Comparison of ENCODE assay signal across 18 mouse cellular contexts in the genomic region with DNA sequence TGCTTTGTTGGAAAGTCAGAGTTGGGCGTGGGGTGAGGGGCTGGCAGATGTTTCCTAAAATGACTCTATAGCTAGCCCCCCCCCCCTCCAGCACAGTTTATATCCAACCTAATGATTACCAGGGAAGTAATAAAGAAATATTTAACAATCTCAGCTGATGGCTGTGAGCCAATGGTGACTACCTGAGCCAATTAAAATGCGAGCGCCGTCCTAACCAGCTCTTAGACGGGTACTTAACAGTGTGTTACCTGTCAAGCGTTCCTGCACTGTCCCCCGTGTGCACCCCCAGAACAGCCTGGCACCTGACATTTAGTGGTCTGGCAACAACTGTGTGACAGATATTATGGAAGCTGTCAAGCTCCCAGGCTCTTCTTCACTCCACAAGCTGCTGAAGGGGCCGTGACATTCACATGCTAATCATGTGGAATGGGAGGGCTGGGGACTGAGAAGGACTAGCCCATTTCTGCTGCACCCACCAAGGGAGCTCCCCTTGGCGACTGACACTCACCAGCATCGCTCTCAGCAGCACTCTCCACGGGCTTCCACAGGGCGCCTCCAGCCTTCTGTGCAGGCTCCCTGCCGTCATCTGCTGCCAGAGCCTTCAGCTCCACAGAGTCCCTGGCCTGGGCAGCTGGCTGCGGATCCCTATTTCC. TPM values are rescaled to one million over a fixed set of nuclear protein-coding genes. Genes with fewer than 3 reads are reported as not detected.
DNase-seq lines count a peak whose midpoint lies in the region; ATAC-seq and TF ChIP-seq lines count a peak whose summit lies in the region.
"Had no signal": no experiment of that assay in that cellular context is flagged by ENCODE, and none has a peak within 500 bp of the region (broad histone marks: within the 10 kb centered on the region; RNA-seq: fewer than 3 reads in every experiment).

No protein-coding gene starts in this region.

- no peak for TF ChIP-seq CTCF in liver, postnatal 0 days (IDR thresholded peaks at IDR 0.05; ENCODE audit: low read depth)

- no peak overlapping the region for H3K4me3 ChIP-seq in heart, embryonic 10.5 days
- no peak overlapping the region for H3K4me3 ChIP-seq in neural tube, embryonic 13.5 days
- H3K4me3 ChIP-seq in liver, postnatal 0 days (ENCODE audit: low read depth, low read length) = no peak overlapping the region
- H3K4me3 ChIP-seq: forebrain, embryonic 10.5 days; gastrocnemius, adult 2 months; heart, embryonic 12.5 days; limb, embryonic 15.5 days; liver, embryonic 15.5 days had no signal

- H3K36me3 ChIP-seq in heart, embryonic 10.5 days = peaks cover 75% of the 10 kb centered on the region
- H3K36me3 ChIP-seq in neural tube, embryonic 13.5 days = peaks cover 58% of the 10 kb centered on the region
- peaks cover 67% of the 10 kb centered on the region for H3K36me3 ChIP-seq in liver, postnatal 0 days (replicated peaks; ENCODE audit: insufficient read depth, low read length)

- no peaks in the 10 kb centered on the region for H3K27me3 ChIP-seq in heart, embryonic 10.5 days (ENCODE audit: insufficient read depth, poor library complexity, severe bottlenecking)
- H3K27me3 ChIP-seq in neural tube, embryonic 13.5 days = no peaks in the 10 kb centered on the region
- H3K27me3 ChIP-seq in liver, postnatal 0 days (ENCODE audit: insufficient read depth, low read length) = no peaks in the 10 kb centered on the region
- H3K27me3 ChIP-seq: heart, embryonic 12.5 days; limb, embryonic 15.5 days; liver, embryonic 15.5 days had no signal

- no peak overlapping the region for H3K4me2 ChIP-seq in neural tube, embryonic 13.5 days
- no peak overlapping the region for H3K4me2 ChIP-seq in liver, postnatal 0 days (ENCODE audit: low read depth, low read length)
- H3K4me2 ChIP-seq: heart, embryonic 12.5 days; limb, embryonic 15.5 days; liver, embryonic 15.5 days had no signal

- peaks cover 25% of the 10 kb centered on the region for H3K4me1 ChIP-seq in heart, embryonic 10.5 days
- H3K4me1 ChIP-seq in neural tube, embryonic 13.5 days (replicated peaks) = peaks cover 15% of the 10 kb centered on the region
- H3K4me1 ChIP-seq in liver, postnatal 0 days (ENCODE audit: insufficient read depth) = no peaks in the 10 kb centered on the region
- H3K4me1 ChIP-seq: liver, embryonic 15.5 days had no signal

- no peak overlapping the region for H3K9ac ChIP-seq in neural tube, embryonic 13.5 days
- H3K9ac ChIP-seq in liver, postnatal 0 days (replicated peaks) = no peak overlapping the region
- H3K9ac ChIP-seq: limb, embryonic 15.5 days; liver, embryonic 15.5 days had no signal

- WGBS in heart, embryonic 10.5 days = 76% methylated on average over 14 of the region's 14 CpGs
- WGBS in neural tube, embryonic 13.5 days = 69% methylated on average over 14 of the region's 14 CpGs
- whole genome bisulfite sequencing in liver, postnatal 0 days (ENCODE audit: insufficient replicate concordance) = 88% methylated on average over 14 of the region's 14 CpGs

- DNase-seq in heart, embryonic 10.5 days (ENCODE audit: low spot score) = no peak
- no peak for DNase-seq in heart, adult 11 months
- peak; percentile 55 for DNase-seq in kidney, adult 9 months
- no peak for DNase-seq in kidney, adult 8-10 months
- DNase-seq in neural tube, embryonic 10.5 days (ENCODE audit: extremely low spot score, low spot score) = no peak
- no peak for DNase-seq in liver, postnatal 0 days
- DNase-seq: adrenal gland, postnatal 36 days; cerebellum, adult 2 months; gastrocnemius, adult 2 months; heart, postnatal 14 days; right cerebral cortex, adult 18-20 months; thymus, postnatal 25 days had no signal

- no peak for ATAC-seq in neural tube, embryonic 13.5 days (ENCODE audit: low read depth)
- ATAC-seq in liver, postnatal 0 days = no peak
- ATAC-seq: CD4-positive, CD25-positive, alpha-beta regulatory T cell, adult 4 months had no signal

- H3K9me3 ChIP-seq in heart, embryonic 10.5 days = no peaks in the 10 kb centered on the region
- H3K9me3 ChIP-seq in neural tube, embryonic 13.5 days = no peaks in the 10 kb centered on the region
- no peaks in the 10 kb centered on the region for H3K9me3 ChIP-seq in liver, postnatal 0 days (ENCODE audit: low read length)
- H3K9me3 ChIP-seq: forebrain, embryonic 10.5 days; heart, embryonic 12.5 days; limb, embryonic 15.5 days; liver, embryonic 15.5 days had no signal

- TF ChIP-seq EP300 in liver, postnatal 0 days (IDR thresholded peaks at IDR 0.05; ENCODE audit: low read depth) = no peak

- H3K27ac ChIP-seq in heart, embryonic 10.5 days = 0 out of 2 replicates have a peak overlapping the region, but pooled peaks have one; percentile 6
- H3K27ac ChIP-seq in neural tube, embryonic 13.5 days (replicated peaks) = 0 out of 2 replicates have a peak overlapping the region, but pooled peaks have one; percentile 18
- H3K27ac ChIP-seq in liver, postnatal 0 days (ENCODE audit: low read depth) = no peak overlapping the region
- H3K27ac ChIP-seq: forebrain, embryonic 10.5 days; gastrocnemius, adult 2 months; limb, embryonic 15.5 days; liver, embryonic 15.5 days had no signal

RNA-seq across cellular contexts. Expression of a gene that starts 11.0 kb away (rescaled TPM):
- 92.2 and 106 TPM in 2 replicates for polyA plus RNA-seq in heart, embryonic 10.5 days (2016; fragmentation: Nextera tagmentation; extraction: Ambion mirVana)
- polyA plus RNA-seq in neural tube, embryonic 13.5 days (2015; fragmentation: Nextera tagmentation; extraction: Ambion mirVana) = 38.0 and 45.6 TPM in 2 replicates
- 63.4 and 65.4 TPM in 2 replicates for polyA plus RNA-seq in liver, postnatal 0 days (2015; fragmentation: Nextera tagmentation; extraction: Ambion mirVana)

RNA-seq across cellular contexts. Expression of a gene that starts 11.2 kb away (rescaled TPM):
- polyA plus RNA-seq in heart, embryonic 10.5 days (2016; fragmentation: Nextera tagmentation; extraction: Ambion mirVana) = 21.2 and 23.2 TPM in 2 replicates
- 20.6 and 21.7 TPM in 2 replicates for polyA plus RNA-seq in neural tube, embryonic 13.5 days (2015; fragmentation: Nextera tagmentation; extraction: Ambion mirVana)
- polyA plus RNA-seq in liver, postnatal 0 days (2015; fragmentation: Nextera tagmentation; extraction: Ambion mirVana) = 3.8 and 4.2 TPM in 2 replicates

RNA-seq across cellular contexts. Expression of a gene that starts 23.1 kb away (rescaled TPM):
- polyA plus RNA-seq in heart, embryonic 10.5 days (2016; fragmentation: Nextera tagmentation; extraction: Ambion mirVana) = 21.1 and 29.0 TPM in 2 replicates
- 26.1 and 31.3 TPM in 2 replicates for polyA plus RNA-seq in neural tube, embryonic 13.5 days (2015; fragmentation: Nextera tagmentation; extraction: Ambion mirVana)
- polyA plus RNA-seq in liver, postnatal 0 days (2015; fragmentation: Nextera tagmentation; extraction: Ambion mirVana) = 3.1 and 3.9 TPM in 2 replicates

RNA-seq across cellular contexts. Expression of a gene that starts 41.5 kb away (rescaled TPM):
- 99.0 and 123 TPM in 2 replicates for polyA plus RNA-seq in heart, embryonic 10.5 days (2016; fragmentation: Nextera tagmentation; extraction: Ambion mirVana)
- polyA plus RNA-seq in neural tube, embryonic 13.5 days (2015; fragmentation: Nextera tagmentation; extraction: Ambion mirVana) = 103 and 108 TPM in 2 replicates
- 25.0 and 28.0 TPM in 2 replicates for polyA plus RNA-seq in liver, postnatal 0 days (2015; fragmentation: Nextera tagmentation; extraction: Ambion mirVana)
